Mouse (Mus musculus) erythroblast, embryonic 14.5 days (primary cell): Measurements from ENCODE around the gene Pawr.

Experiments
- GATA1 ChIP-seq: IDR thresholded peaks from 2 replicates; pipeline ENCODE4 v1.6.1; 2012; ENCODE audit warnings: low read length, inconsistent platforms, mixed read lengths
- TAL1 ChIP-seq: IDR thresholded peaks from 3 replicates; pipeline ENCODE4 v1.6.1; 2012; ENCODE audit warnings: low read length, inconsistent platforms, mixed read lengths

DNA sequence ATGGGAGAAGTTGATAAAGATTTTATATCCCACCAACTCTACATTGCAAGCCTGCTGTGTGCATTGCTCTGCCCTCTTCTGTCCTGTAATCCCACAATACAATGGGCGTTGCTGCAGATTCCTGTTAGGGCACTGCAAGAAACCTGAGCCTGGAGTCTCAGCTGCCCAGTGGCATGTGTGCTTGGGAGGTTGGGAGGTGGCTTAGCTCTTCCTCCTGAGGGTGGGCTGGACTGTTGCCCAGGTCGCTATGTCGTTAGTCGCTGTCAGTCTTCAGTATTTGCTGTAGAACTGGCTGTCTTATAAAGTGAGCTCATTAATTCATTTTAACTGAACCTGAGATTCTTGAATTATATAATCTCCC, 58.0 kb downstream of the Pawr start:
- TF ChIP-seq GATA1 (no peak), TAL1 (no peak)
